Mouse (Mus musculus): ENCODE results near the gene Smim5.

- no peak for TF ChIP-seq TAL1 (IDR thresholded peaks at IDR 0.05; ENCODE audit: low read length)
- TF ChIP-seq GATA1 (IDR thresholded peaks at IDR 0.05; ENCODE audit: low read length): no peak
These were observed 13.3 kb upstream of the Smim5 start for GRCm38 (mm10) chr11:115886446-115886845.
